Mouse (Mus musculus) neural tube, embryonic 14.5 days (tissue): ENCODE measurements around the gene H3f3a. TPM values are rescaled to one million over a fixed set of nuclear protein-coding genes. Genes with fewer than 3 reads are reported as not detected.

Source experiments
- ATAC-seq: fragments of 200-750 bp; cut with Nextera tagmentation; 2 replicates; pipeline ENCODE4 v1.8.0; 2017; ENCODE audit warnings: low read depth, mild to moderate bottlenecking, moderate TSS enrichment, moderate library complexity
- H3K27ac ChIP-seq: fragments of 300-500 bp; sonication (generic); 2 replicates; pipeline ENCODE4 v1.5.1; 2014; ENCODE audit warnings: low read depth, mild to moderate bottlenecking, control low read depth, low read length, moderate library complexity, mixed read lengths
- H3K27me3 ChIP-seq: fragments of 300-500 bp; sonication (generic); 2 replicates; pipeline ENCODE4 v1.6.1; 2014; ENCODE audit warnings: low read length; ENCODE audit not compliant: control insufficient read depth, insufficient read depth
- H3K36me3 ChIP-seq: fragments of 300-500 bp; sonication (generic); 2 replicates; pipeline ENCODE4 v1.6.1; 2014; ENCODE audit warnings: low read length, mixed read lengths; ENCODE audit not compliant: control insufficient read depth, insufficient read depth
- H3K4me1 ChIP-seq: fragments of 300-500 bp; sonication (generic); 2 replicates; pipeline ENCODE4 v1.6.1; 2014; ENCODE audit warnings: low read length; ENCODE audit not compliant: control insufficient read depth, insufficient read depth
- H3K4me2 ChIP-seq: fragments of 300-500 bp; sonication (generic); 2 replicates; pipeline ENCODE4 v1.6.1; 2014; ENCODE audit warnings: mild to moderate bottlenecking, low read depth, low read length, control low read depth
- H3K4me3 ChIP-seq: fragments of 300-500 bp; sonication (generic); 2 replicates; pipeline ENCODE4 v1.5.1; 2014; ENCODE audit warnings: low read depth, low read length, control low read depth, mixed read lengths
- H3K9ac ChIP-seq: fragments of 300-500 bp; sonication (generic); replicated peaks from 2 replicates; pipeline ENCODE4 v1.6.1; 2014; ENCODE audit warnings: low read depth, mild to moderate bottlenecking, control low read depth, low read length, mixed read lengths
- H3K9me3 ChIP-seq: fragments of 300-500 bp; sonication (generic); 2 replicates; pipeline ENCODE4 v1.6.1; 2016; ENCODE audit warnings: low read length; ENCODE audit not compliant: control insufficient read depth
- WGBS: fragments of 180-500 bp; shearing (Covaris S2); extraction: QIAGEN DNeasy Blood & Tissue Kit; methylation state at CpG from one replicate; pipeline ENCODE4 v1.1.7; 2014; 5-methylcytosine and 5-hydroxymethylcytosine counted together
- polyA plus RNA-seq: library from polyadenylated mRNA; unstranded; fragments of >200 nt; fragmentation: Nextera tagmentation; extraction: Ambion mirVana; gene quantifications from 2 replicates; pipeline ENCODE4 v1.2.1, GENCODE M21; 2014

H3f3a gene
- polyA plus RNA-seq, 1 experiment from 2014 or later: 3,430 TPM

DNA sequence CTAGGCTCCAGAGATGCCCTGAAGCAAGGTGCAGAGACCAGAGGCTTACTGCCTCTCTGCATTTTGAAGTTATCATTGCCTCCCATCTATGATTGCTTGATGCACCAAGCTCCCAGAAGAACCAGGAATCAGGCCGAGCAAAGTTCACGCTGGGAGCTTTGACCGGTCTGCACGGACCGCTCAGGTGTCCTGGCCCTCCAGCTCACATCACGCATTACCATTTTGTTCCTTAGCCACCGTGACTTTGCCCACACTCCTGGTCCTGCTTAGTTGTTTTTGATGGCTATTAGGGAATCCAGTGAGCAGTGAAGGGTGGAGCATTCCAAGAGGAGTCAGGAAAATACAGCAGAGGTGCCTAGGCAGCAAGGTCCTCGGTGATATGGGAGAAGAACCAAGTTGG lies 33.5 kb downstream of the H3f3a start:
- 91% methylated on average over 8 of the region's 8 CpGs for WGBS
- Histone ChIP-seq H3K9me3 (no peaks in the 10 kb centered on the region), H3K4me1 (0 out of 2 replicates have a peak, but pooled peaks cover 5% of the 10 kb centered on the region), H3K4me3 (no peak overlapping the region), H3K36me3 (no peaks in the 10 kb centered on the region), H3K27me3 (no peaks in the 10 kb centered on the region; the same call in 1 of the 2 replicates), H3K4me2 (no peak overlapping the region), H3K9ac (no peak overlapping the region), H3K27ac (no peak overlapping the region)
- no peak for ATAC-seq

DNA sequence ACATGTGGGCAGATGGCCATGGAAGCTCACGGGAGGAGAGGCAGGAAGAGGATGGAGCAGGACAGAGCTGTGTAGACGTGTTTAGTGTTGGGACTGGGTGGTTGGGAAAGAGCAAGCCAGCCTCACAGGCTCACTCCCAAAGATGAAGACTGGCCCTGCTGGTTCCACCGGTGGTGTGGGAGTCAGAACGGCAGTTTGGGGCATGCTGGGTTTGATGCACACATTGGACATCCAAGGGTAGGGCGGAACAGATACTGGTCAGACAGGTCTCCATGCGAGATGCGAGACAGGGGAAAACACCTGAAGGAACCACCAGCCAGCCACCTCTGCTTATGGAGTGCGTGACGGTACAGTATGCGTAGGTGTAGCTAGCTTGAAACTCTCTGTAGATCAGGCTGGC lies 34.8 kb downstream of the H3f3a start:
- Histone ChIP-seq H3K4me2 (no peak overlapping the region), H3K27me3 (no peaks in the 10 kb centered on the region; the same call in 1 of the 2 replicates), H3K27ac (no peak overlapping the region), H3K4me3 (no peak overlapping the region), H3K9ac (no peak overlapping the region), H3K4me1 (0 out of 2 replicates have a peak, but pooled peaks cover 5% of the 10 kb centered on the region), H3K9me3 (no peaks in the 10 kb centered on the region), H3K36me3 (no peaks in the 10 kb centered on the region)
- 80% methylated on average over 10 of the region's 10 CpGs for WGBS
- ATAC-seq: no peak

DNA sequence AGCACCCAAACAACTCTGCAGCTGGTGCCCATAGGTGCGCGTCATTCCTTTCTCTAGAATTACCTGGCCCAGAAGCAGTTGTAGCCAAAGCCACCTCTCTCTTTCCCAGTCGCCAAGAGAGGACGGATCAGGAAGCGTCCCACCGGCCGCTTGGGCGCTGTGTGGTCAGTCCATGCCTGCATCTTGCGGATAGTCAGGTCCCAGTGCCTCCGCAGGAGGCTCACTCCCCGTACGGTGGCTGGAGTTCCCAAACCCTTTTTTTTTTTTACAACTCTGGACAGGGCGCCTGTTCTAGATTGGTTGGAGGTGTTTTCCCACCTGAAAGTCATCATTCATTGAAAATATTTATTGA lies 35.4 kb downstream of the H3f3a start:
- Histone ChIP-seq H3K4me2 (peak overlapping the region; percentile 98), H3K4me3 (peak overlapping the region; percentile 64), H3K27me3 (no peaks in the 10 kb centered on the region; the same call in 1 of the 2 replicates), H3K4me1 (0 out of 2 replicates have a peak, but pooled peaks cover 5% of the 10 kb centered on the region), H3K36me3 (no peaks in the 10 kb centered on the region), H3K27ac (peak overlapping the region; percentile 81; the same call in 1 of the 2 replicates), H3K9me3 (no peaks in the 10 kb centered on the region), H3K9ac (peak overlapping the region; percentile 76)
- under 1% methylated on average over 13 of the region's 13 CpGs for WGBS
- ATAC-seq: no peak; the same call in 1 of the 2 replicates

DNA sequence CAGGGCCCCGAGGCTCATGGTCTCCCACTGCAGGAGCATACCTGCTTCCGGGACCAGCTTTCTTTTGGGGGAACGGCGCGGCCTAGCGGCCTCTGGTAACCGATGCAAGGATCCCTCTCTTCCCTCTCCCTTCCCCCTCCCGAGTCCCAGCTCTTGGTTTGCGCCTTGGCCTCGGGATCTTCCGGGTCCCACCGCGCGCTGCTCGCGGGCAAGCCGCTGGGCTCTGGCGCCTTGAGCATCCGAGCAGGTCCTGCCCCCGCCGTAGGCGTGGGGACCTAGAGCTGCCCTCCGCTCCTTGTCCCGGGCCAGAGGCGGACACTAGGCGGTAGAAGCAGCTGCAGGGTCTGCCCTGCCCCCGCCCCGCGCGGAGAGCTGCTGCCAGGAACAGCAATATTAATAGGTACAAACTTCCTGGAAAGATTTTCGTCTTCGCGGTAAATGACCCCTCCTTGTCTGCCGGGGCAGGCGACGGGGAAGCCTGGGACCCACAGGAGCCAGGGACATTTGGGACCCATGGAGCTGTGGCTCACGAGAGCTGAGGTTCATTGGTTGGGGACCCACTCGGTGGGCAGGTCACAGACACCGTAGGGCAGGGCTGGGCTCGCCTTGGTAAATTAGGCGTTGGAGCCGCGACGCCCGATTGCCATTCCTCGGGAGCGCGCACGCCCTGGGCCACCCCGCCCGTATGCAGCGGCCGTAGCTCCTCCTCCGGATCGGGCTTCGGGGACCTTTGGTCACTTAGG lies 35.9 kb downstream of the H3f3a start:
- H3K4me3 ChIP-seq: peak overlapping the region; percentile 64
- H3K27ac ChIP-seq: peak overlapping the region; percentile 81
- H3K9me3 ChIP-seq: no peaks in the 10 kb centered on the region
- H3K27me3 ChIP-seq: no peaks in the 10 kb centered on the region; the same call in 1 of the 2 replicates
- H3K4me1 ChIP-seq: 0 out of 2 replicates have a peak, but pooled peaks cover 5% of the 10 kb centered on the region
- ATAC-seq: peak; percentile 90
- WGBS: under 1% methylated on average over 54 of the region's 56 CpGs
- H3K9ac ChIP-seq: peak overlapping the region; percentile 76
- no peaks in the 10 kb centered on the region for H3K36me3 ChIP-seq
- peak overlapping the region; percentile 98 for H3K4me2 ChIP-seq

DNA sequence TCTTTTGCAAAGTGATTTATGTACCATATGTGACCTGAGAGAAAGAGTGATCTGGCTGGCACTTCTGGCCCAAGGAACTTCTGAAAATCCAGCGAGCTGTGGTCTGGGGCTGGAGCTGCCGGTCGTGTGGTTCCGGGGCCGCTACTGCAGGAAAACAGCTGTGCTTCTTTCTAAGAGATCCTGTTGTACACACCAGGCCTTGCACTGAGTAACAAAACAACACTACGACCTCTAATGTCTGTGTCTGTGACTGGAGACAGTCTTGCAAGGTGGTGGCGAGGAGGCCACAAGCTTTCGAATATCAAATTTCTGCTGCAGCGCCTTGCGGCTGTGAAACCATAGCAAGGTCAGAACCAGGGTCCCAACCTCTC lies 36.5 kb downstream of the H3f3a start:
- 5% methylated on average over 10 of the region's 10 CpGs for WGBS
- Histone ChIP-seq H3K9me3 (no peaks in the 10 kb centered on the region), H3K4me1 (0 out of 2 replicates have a peak, but pooled peaks cover 5% of the 10 kb centered on the region), H3K4me2 (peak overlapping the region; percentile 98), H3K27ac (peak overlapping the region; percentile 81), H3K9ac (peak overlapping the region; percentile 76), H3K4me3 (peak overlapping the region; percentile 64), H3K36me3 (no peaks in the 10 kb centered on the region), H3K27me3 (no peaks in the 10 kb centered on the region; the same call in 1 of the 2 replicates)
- peak; percentile 44 for ATAC-seq

DNA sequence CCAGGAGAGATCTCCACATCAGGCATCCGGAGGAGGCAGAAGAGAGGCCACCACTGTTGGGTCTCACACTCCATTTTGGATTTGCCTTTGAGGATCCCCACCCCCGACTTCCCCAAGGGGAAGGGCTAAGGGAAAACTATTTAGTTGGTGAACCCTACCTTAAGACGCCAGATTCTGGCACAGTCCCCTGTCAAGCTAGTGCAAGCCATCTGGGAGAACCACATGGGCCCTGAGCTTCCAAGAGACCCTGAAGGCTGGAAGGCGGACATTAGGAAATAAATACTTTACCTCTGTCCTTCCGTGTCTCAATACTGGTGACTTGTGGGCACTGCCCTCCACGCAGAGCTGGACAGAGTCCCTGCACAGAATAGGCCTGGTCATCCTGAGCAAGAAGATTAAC lies 37.2 kb downstream of the H3f3a start:
- Histone ChIP-seq H3K27ac (no peak overlapping the region), H3K9ac (no peak overlapping the region)

DNA sequence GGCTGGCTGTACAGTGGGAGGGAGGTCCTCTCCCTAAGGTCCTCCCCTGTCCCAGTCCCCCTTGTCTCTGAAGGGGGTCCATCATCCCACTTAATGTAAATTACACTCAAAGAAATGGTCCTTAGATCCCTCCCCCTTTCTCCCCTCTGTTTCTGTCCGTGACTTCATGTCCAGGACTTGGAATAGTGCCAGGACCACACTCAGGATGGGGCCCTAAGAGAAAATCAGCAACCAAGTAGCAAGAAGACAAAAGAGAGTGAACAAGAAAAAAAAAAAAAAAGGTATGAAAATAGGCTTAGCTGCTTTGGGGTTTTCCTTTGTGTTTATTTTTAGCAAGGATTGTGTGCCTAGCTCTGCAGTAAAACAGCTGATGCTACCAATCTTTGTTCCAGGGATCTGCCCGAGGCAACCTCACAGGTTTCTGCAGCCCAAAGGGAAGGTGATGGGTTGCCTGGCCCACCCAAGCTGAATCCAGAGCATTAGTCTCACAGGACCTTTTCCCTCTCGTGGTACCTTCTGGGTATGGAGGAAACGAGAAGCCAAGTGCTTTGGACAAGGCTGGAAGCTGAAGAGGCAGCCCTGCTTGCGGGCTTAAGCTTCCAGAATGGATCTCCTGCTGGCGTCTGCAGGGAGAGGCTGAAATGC lies 37.8 kb downstream of the H3f3a start:
- H3K36me3 ChIP-seq: no peaks in the 10 kb centered on the region
- no peak overlapping the region for H3K27ac ChIP-seq
- no peak for ATAC-seq
- H3K4me1 ChIP-seq: 0 out of 2 replicates have a peak, but pooled peaks cover 5% of the 10 kb centered on the region
- H3K4me2 ChIP-seq: no peak overlapping the region
- H3K4me3 ChIP-seq: no peak overlapping the region
- H3K9ac ChIP-seq: no peak overlapping the region
- H3K27me3 ChIP-seq: no peaks in the 10 kb centered on the region; the same call in 1 of the 2 replicates
- no peaks in the 10 kb centered on the region for H3K9me3 ChIP-seq
- WGBS: 58% methylated on average over 6 of the region's 6 CpGs

More for the DNA sequence above, 37.2 kb downstream of the H3f3a start:
- no peak for ATAC-seq
- Histone ChIP-seq H3K4me3 (no peak overlapping the region), H3K9me3 (no peaks in the 10 kb centered on the region), H3K27me3 (no peaks in the 10 kb centered on the region; the same call in 1 of the 2 replicates), H3K4me1 (0 out of 2 replicates have a peak, but pooled peaks cover 5% of the 10 kb centered on the region), H3K4me2 (no peak overlapping the region), H3K36me3 (no peaks in the 10 kb centered on the region)
- WGBS: 83% methylated on average over 6 of the region's 6 CpGs

DNA sequence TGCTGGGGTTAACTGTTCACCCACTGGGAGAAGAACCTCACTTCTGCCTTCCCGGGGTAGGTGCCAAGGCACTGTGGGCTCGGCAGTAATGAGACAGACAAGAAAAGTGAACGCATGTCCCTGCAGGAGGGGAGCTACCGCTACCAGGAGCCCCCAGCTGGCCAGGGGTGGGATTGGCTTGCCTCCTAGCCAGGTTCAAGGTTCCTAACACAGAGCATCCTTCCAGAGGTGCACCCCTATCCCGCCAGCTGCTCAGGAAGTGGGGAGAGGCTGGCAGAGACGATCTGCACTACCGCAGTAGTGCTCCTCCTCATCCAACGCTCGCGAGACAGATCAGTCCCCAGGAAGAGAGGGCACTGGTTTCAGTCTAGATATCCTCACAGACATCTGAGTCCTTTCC lies 38.4 kb downstream of the H3f3a start:
- H3K27ac ChIP-seq: no peak overlapping the region
- no peaks in the 10 kb centered on the region for H3K9me3 ChIP-seq
- 92% methylated on average over 10 of the region's 10 CpGs for WGBS
- no peak for ATAC-seq
- no peaks in the 10 kb centered on the region; the same call in 1 of the 2 replicates for H3K27me3 ChIP-seq
- no peak overlapping the region for H3K9ac ChIP-seq
- no peaks in the 10 kb centered on the region for H3K36me3 ChIP-seq
- H3K4me1 ChIP-seq: 0 out of 2 replicates have a peak, but pooled peaks cover 5% of the 10 kb centered on the region
- no peak overlapping the region for H3K4me3 ChIP-seq
- no peak overlapping the region for H3K4me2 ChIP-seq

DNA sequence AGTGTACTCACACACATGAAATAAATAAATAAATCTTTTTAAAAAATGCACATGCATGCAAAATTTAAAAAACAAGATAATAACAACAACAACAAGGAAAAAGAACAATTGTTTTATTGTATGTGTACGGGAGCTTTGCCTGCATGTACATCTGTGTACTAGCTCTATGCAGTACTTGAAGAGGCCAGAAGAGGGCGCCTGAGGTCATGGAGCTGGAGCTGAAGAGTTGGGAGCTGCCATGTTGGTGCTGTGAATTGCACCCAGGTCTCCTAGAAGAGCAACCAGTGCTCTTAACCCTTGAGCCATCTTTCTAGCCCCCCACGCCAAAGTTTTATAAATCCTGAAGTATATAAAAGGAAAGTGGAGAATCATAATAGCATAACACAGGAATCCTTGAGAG lies 39.1 kb downstream of the H3f3a start:
- Histone ChIP-seq H3K9me3 (no peaks in the 10 kb centered on the region), H3K27ac (no peak overlapping the region), H3K27me3 (no peaks in the 10 kb centered on the region; the same call in 1 of the 2 replicates), H3K9ac (no peak overlapping the region), H3K4me3 (no peak overlapping the region), H3K36me3 (no peaks in the 10 kb centered on the region), H3K4me1 (0 out of 2 replicates have a peak, but pooled peaks cover 5% of the 10 kb centered on the region), H3K4me2 (no peak overlapping the region)
- no peak for ATAC-seq
- 59% methylated on average over 3 of the region's 3 CpGs for WGBS
